Mouse (Mus musculus) ovary, adult 18-20 months (tissue): ENCODE data around the gene Stard7.
"Not testable (repeated sequence)": the region's sequence is repeated elsewhere in the genome, so short reads cannot be mapped to it uniquely, and the experiment has no call there.

Experiments
- DNase-seq: peaks from one replicate; pipeline ENCODE4 v3.0.0; 2022; ENCODE audit warnings: low spot score, mixed read lengths

Gene Stard7

GRCm38 (mm10) chr2:127269491-127270299, at the start of gene Stard7:
Gene Stard7 (plus strand): TSS chr2:127270218.
- peak; percentile 94 for DNase-seq

DNA sequence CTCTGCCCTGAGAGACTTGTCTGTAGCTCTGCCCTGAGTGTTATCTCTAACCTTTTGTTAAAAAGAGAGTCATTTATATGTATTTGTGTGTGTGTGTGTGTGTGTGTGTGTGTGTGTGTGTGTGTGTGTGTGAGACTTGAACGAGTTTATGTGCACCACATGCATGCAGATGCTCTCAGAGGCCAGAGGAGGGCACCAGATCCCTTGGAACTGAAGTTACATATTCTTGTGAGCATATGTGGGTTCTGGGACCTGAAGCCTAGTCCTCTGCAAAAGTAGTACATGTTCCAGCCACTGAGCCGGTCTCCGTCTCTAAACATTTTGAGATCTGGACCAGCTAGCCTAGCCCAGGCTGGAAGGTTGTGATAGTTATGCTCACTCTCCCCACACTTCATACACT, 44.8 kb upstream of the Stard7 start:
- no peak for DNase-seq

DNA sequence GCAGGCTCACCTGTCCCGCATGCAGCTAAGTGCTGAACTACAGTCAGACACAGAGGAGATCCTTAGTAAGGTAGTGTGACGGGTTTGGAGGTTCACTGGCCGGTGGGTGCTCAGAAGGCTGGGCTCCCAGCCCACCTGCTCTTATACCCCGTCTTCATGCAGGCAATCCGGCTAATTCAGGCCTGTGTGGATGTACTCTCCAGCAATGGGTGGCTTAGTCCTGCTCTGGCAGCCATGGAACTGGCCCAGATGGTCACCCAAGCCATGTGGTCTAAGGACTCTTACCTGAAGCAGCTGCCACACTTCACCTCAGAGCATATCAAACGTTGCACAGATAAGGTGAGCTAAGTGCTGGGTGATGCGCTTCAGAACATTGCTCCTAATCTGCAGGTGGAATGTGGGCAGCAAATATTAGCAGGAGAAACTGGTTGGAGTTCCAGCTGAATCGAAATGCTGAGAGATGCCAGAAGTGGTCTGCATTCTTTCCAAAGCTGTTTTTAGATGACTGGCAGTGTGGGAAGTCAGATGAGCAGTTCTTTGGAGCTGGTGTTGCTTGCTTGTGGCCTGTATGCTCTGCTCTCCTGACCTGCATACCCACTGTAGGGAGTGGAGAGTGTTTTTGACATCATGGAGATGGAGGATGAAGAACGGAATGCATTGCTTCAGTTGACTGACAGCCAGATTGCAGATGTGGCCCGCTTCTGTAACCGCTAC, 32.0 kb upstream of the Stard7 start:
- DNase-seq: no peak

- no peak for DNase-seq
These were observed 30.0 kb upstream of the Stard7 start for GRCm38 (mm10) chr2:127240065-127240464.

DNA sequence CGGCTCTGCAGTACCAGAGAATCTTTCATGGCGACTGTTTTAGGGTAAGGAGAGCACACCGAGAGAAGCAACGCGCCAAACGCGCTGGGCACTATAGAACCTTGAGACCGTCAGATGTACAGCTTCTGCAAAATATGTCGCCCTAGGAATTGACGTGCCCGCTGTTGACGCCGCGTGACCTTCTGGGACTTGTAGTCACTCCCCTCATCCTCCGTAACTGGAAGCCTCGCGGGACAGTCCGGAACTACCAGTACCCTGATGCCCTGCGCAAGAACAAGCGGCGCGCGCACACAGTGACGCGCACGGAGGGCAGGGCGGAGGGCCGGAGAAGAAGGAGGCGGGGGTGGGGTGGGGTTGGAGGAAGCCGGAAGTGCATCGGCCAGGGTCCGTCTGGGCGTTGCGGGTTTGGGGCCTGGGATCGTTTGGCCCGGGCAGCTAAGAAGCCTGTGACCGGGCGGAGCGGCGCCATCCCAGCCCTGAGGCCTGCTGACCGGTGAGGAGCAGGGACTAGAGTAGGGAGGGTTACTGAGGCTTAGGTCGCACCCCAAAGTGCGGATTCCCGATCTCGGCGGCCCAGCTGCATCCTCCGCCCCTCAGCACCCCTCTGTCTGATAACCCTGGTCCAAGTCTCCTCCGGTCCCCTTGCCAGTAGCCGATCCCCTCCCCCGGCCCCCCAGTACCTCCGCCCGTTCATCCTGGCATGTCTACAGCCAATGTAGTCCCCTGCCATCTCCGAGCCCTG, 22.3 kb upstream of the Stard7 start, which contains the start of the genes Ciao1 and Tmem127:
Gene Ciao1 (minus strand): TSS at position 225 of the 742 bp plus-strand sequence.
Gene Tmem127 (plus strand): TSS at position 317 of the 742 bp plus-strand sequence.
- peak; percentile 98 for DNase-seq

- peak; percentile 10 for DNase-seq
These were observed 21.5 kb upstream of the Stard7 start for GRCm38 (mm10) chr2:127248334-127249004.

DNA sequence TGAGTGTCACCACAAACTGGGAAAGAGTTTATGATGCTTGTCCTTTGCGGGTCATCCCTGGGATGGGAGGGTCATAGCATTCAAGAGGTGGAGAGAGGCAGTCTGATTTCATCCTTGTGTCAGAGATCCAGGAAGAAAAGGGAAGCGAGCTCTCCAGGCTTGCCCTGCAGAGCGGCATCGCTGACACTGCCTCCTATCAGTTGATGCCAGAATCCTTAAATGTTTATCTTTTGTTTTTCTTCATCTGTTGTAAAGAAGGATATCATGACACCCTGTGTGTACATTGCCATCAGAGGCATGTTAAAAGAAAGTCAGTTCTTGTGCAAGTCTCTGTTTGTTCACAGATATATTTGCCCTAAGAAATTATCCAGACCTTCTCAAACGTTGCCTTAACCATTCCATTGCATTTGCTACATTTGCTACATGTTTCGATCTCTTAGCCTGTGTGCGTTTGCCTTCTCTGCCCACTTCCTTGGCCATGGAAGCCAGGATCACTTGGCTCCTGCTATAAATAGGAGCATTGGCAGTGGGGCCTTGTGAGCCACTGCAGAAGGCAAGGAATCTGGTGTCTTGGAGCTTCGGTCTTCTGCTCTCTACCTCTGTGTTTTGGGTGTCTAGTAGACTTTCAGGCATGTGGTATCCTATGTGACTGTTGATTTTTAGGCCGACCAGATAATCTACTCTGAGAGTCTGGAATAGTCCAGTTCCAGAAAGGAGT, 19.6 kb upstream of the Stard7 start:
- DNase-seq: no peak

- no peak for DNase-seq
These were observed 18.6 kb upstream of the Stard7 start for GRCm38 (mm10) chr2:127251457-127251856.

- DNase-seq: no peak
These were observed 18.0 kb upstream of the Stard7 start for GRCm38 (mm10) chr2:127251880-127252527.

DNA sequence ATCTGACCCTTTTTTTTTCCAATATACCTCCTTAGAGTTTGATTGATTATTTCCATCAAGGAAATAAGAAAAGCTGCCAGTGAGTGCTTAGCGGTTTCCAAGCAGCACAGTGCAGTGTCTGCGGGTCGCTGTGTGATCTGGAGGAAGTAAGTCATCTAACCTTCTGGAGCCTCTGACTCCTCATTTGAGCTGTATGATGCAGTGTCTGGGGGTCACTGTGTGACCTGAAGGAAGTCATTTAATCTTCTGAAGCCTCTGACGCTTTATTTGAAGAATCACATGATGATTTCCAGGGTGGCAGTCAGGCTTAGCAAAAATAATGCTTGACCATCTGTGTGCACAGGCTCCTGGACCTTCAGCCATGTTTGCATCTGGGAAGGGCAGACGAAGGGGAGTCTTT, 17.2 kb upstream of the Stard7 start:
- DNase-seq: no peak

DNA sequence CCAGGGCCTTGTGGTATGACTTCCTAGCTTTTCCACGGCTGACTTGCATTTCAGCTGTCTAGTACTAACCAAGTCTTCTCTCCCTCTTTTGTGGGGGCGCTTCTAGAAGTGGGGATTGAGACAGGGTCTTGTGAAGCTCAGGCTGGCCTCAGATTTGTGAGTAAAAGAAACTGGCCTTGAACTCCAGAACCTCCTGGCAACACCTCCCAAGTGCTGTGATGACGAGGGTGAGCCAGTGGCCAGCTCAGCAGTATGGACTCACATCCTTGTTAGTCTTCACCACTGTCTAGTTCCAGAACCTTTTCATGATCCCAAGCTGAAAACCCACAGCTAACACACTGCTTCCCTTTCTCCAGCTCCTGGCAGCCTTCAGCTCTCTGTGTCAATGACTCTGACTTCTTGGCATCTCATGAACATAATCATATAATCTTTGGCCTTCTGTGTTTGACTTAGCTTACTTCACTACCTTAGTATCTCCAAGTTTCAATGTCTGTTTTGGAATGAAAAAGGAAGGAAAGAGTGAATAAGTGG, 15.3 kb upstream of the Stard7 start:
- no peak for DNase-seq

- DNase-seq: no peak
These were observed 14.7 kb upstream of the Stard7 start for GRCm38 (mm10) chr2:127255294-127255693.

GRCm38 (mm10) chr2:127259340-127259739, 10.7 kb upstream of the Stard7 start:
- peak; percentile 60 for DNase-seq

DNA sequence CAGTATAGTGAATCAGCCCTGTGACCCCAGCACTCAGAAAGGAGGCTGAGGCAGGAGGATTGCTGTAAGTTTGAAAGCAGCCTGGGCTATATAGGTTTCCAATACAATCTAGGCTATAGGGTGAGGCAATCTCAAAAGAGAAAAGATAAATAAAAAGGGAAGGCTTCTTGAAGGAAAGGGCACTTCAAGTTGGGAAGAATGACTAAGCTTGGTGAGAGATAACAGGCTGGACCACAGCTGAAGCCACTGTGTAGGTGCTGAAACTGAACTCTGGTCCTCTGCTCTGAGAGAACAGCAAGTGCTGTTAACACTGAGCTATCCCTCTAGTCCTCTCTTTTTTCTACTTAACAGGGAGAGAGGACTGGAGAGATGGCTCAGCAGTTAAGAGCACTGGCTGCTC, 7.5 kb upstream of the Stard7 start:
- no peak for DNase-seq

DNA sequence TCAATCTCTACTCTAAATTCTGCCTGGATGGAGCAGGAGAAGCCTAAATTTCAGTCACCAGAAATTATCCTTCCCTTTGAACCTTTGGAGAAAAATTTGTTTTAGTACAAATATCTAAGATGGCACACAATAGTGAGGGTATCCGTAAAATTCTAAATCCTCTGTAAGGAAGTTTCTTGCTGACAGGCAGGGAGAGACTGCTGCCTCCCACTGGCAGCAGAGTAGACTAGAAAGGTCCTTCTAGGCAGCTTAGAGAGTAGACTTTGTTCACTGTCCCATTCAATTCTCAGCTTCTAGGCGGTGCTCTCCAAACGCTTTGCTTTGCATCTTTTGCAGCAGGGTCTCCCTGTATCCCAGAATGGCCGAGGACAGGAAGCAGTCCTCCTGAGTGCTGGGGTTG, 2.2 kb upstream of the Stard7 start:
- no peak for DNase-seq

DNA sequence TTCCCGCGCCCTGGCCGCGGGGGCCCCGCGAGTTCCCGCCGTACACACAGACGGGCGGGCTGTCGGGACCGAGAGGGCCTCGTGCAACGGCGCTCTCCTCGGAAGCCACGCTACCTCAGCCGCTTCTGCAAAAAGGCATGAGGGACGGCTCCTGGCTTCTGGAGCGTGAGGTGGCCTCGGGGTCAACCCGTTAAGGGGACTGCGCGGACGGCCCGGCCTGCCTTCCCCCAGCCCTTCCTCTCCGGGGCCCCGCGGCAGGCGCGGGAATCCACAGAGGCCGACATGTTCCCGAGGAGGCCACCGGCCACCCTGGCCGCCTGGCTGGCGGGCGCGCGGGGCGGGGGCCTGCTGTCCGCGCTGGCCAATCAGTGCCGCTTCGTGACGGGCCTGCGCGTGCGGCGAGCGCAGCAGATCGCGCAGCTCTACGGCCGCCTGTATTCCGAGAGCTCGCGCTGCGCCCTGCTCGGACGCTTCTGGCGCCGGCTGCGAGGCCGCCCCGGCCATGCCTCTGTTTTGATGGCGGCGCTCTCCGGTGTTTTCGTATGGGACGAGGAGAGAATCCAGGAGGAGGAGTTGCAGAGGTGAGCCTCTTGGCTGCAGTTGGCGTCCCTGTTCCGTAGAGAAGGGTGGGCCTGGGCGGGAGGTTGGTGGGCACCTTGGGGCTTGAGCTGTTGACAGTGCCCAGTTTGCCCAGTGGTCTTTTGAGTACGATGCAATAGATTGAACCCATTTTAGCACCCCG, 453 bp downstream of the Stard7 start:
- DNase-seq: peak; percentile 83

DNA sequence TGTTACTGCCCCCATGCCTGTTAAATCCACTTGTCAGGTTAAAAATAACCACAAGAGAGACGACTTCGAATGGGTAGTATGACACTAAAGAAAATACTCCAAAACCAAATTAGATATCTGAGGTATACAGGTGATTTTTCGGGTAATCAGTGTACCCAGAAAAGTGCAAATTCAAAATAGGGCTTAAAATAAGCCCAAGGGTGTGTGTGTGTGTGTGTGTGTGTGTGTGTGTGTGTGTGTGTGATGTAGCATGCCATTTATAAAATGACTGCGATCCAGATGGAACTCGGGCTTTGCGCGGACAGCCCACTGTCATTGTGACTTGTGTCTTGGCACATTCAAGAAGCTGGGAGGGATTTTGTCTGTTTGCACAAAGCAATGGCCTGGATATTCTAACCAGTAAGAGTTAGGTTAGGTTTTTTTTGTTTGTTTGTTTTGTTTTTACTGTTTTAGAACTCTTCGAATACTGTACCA, 1.1 kb downstream of the Stard7 start:
- no peak for DNase-seq

- not testable (repeated sequence) for DNase-seq
These were observed 2.0 kb downstream of the Stard7 start for GRCm38 (mm10) chr2:127272049-127272448.

GRCm38 (mm10) chr2:127272806-127273205, 2.8 kb downstream of the Stard7 start:
- no peak for DNase-seq

DNA sequence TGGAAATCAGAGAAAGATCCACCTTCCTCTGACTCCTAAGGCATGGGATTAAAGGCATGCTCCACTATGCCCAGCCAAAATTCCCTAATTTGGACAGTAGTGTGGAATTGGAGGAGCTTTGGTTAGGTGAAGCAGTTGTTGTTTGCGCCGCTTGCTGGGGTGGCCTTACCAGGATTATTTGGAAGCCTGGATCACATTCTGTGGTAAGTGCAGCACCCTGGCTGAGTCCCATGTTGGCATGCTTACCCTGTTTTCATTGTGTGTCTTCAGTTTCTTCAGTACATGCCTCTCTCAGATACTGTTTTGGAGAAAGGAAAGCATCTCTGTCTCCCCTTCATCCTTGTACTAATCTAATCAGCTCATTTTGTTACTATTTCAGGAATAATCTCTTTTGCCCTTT, 4.6 kb downstream of the Stard7 start:
- no peak for DNase-seq
